Mouse (Mus musculus) Patski (cell line): ENCODE measurements around the gene Stat3. TPM values are rescaled to one million over a fixed set of nuclear protein-coding genes. Genes with fewer than 3 reads are reported as not detected.
A peak's percentile ranks its signal among the peaks of the same experiment; 100 is the strongest.

Experiments used
- ATAC-seq: fragments of 100-300 bp; one replicate; pipeline ENCODE4 v1.8.0; 2021
- CTCF ChIA-PET: fragments of 350-600 bp; sonication (Branson Sonifier 250); formaldehyde crosslinking; loops from one replicate; lab custom pipeline; 2022; ENCODE audit warnings: inconsistent platforms; lab: Charles Lee
- POLR2A ChIA-PET: fragments of 350-600 bp; sonication (Branson Sonifier 250); formaldehyde crosslinking; loops from one replicate; lab custom pipeline; 2022; ENCODE audit warnings: antibody characterized with exemption, inconsistent platforms; lab: Charles Lee
- DNase-seq: peaks from one replicate; pipeline ENCODE4 v3.0.0-alpha.2; 2011; ENCODE audit warnings: low read depth, low spot score
- H3K27me3 ChIP-seq: fragments of 371-371 bp; one replicate; pipeline ENCODE4 v1.5.1; 2021
- CTCF ChIP-seq: fragments of 100-300 bp; IDR thresholded peaks from one replicate; pipeline ENCODE4 v1.5.1; 2021
- in situ Hi-C: fragments of 300-500 bp; cut with MboI; formaldehyde crosslinking; loops from 3 replicates; pipeline ENCODE4 v1.11.1; 2018; ENCODE audit warnings: low pct_unique_long_range_greater_than_20kb, mixed read lengths
- polyA plus RNA-seq: library from polyadenylated mRNA; unstranded; gene quantifications from one replicate; pipeline ENCODE4 v1.2.3, GENCODE M21; 2021

The Stat3 gene
- polyA plus RNA-seq, 1 experiment from 2014 or later, result 152 TPM

DNA sequence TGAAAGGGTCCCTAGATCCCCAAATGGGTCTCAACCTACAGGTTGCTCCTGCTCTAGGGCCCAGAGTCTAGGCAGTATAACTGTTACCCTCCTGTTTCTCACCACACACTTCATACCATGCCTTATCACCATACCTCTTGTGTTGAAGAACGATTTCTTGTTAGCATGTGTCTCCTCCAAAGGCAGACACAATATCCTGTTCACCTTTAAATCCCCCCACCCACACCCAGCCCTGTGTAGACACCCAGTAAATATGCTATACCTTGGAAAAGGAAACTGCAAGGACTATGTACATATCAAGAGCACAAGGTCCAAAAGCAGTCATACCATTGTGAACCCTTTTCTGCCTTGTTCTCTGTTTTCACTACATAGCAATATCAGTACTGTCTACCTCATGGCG, 87.3 kb downstream of the Stat3 start:
- POLR2A ChIA-PET, result no interaction called here
- no peak for DNase-seq
- no peak for TF ChIP-seq CTCF
- no peaks in the 10 kb centered on the region for H3K27me3 ChIP-seq
- ATAC-seq, result no peak
- CTCF ChIA-PET, result interaction anchor here (1.3 to 1.7 kb wide), 3 partner anchors 39 to 80 kb away, joined by 3 to 6 read pairs (median 4); no protein-coding TSS in a partner anchor
- in situ Hi-C loops, result no loop called here

DNA sequence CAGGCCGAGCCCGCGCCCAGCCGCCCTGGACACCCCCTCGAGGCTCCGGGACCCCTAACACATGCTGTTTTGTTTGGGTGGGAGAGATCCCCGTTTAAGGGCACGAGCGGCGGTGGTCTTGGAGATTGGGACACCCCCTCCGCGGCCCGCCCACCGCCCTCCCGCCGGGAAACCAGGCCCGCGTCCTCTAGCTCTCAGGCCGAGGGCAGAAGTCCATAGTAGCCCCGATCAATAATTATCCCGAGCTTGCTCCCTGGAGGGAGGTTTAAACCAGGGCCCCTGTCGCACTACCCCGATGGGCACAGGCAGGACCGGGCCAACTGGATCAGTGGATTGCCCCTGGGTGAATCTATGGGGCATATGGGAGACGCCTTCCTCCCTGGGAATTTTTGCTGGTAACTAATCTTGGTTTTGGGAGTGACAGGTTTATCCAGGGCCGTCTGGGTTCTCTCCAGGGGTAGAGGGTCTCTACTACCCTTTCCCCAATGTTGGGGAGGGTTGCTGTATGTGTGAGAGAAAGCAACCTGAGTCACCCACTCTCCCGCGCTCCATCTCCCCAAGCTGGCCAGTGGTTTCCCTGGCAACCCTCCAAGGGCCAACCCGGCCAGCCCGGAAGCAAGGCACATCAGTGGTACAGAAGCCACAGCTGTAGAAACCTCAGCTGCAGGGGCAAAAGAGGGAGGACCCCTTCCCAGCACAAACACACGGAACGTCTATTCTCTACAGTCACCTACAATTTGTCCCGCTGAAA, 88.4 kb downstream of the Stat3 start:
- POLR2A ChIA-PET, result interaction anchor here (0.6 to 2.0 kb wide), 6 partner anchors 9 to 84 kb away, joined by 3 to 6 read pairs (median 3); no protein-coding TSS in a partner anchor
- in situ Hi-C loops, result no loop called here
- DNase-seq (no peak), ATAC-seq (peak; percentile 28)
- CTCF ChIA-PET, result interaction anchor here (1.7 kb wide), 1 partner anchor 79 kb away, joined by 6 read pairs; no protein-coding TSS in a partner anchor
- TF ChIP-seq CTCF, result no peak
- no peaks in the 10 kb centered on the region for H3K27me3 ChIP-seq

GRCm38 (mm10) chr11:100850038-100850777, 89.1 kb downstream of the Stat3 start, which contains the start of gene Stat5b:
Gene Stat5b (minus strand): TSS chr11:100850724.
- ChIA-PET POLR2A (interaction anchor here (0.6 to 2.0 kb wide), 7 partner anchors 10 to 115 kb away, joined by 3 to 6 read pairs (median 3); no protein-coding TSS in a partner anchor), CTCF (no interaction called here)
- DNase-seq (no peak), ATAC-seq (peak; percentile 55)
- no peaks in the 10 kb centered on the region for H3K27me3 ChIP-seq
- TF ChIP-seq CTCF, result no peak
- in situ Hi-C loops, result no loop called here

GRCm38 (mm10) chr11:100849456-100850037, 89.8 kb downstream of the Stat3 start:
- no peaks in the 10 kb centered on the region for H3K27me3 ChIP-seq
- ChIA-PET CTCF (no interaction called here), POLR2A (interaction anchor here (0.8 to 2.0 kb wide), 4 partner anchors 19 to 116 kb away, joined by 3 to 6 read pairs (median 3); no protein-coding TSS in a partner anchor)
- in situ Hi-C loops, result no loop called here
- no peak for TF ChIP-seq CTCF
- ATAC-seq, result no peak
- no peak for DNase-seq

GRCm38 (mm10) chr11:100848789-100849379, 90.5 kb downstream of the Stat3 start:
- ChIA-PET CTCF (no interaction called here), POLR2A (interaction anchor here (0.6 kb wide), 1 partner anchor 70 kb away, joined by 5 read pairs; no protein-coding TSS in a partner anchor)
- DNase-seq (no peak), ATAC-seq (no peak)
- in situ Hi-C loops, result no loop called here
- H3K27me3 ChIP-seq, result no peaks in the 10 kb centered on the region
- TF ChIP-seq CTCF, result no peak

DNA sequence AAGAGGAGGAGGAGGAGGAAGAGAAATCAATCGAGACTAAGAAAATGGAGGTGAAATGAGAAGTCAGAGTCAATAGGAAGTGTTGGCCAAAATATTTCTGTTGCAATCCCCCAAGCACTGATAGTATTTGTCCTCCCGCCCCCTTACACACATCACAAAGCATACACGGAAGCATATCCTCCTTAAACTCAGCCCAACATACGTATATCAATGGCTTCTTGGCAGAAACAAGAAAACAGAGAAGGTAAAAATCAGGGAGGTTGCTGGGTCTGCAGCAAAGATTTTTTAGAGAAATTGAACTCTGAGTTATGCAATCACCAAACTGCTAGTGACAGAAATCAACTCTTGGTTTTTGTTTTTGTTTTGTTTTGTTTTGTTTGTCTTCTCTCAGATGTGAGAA, 91.3 kb downstream of the Stat3 start:
- no peak for DNase-seq
- CTCF ChIA-PET, result no interaction called here

GRCm38 (mm10) chr11:100847572-100847971, 91.8 kb downstream of the Stat3 start:
- H3K27me3 ChIP-seq, result no peaks in the 10 kb centered on the region
- POLR2A ChIA-PET, result no interaction called here

More for the DNA sequence above, 91.3 kb downstream of the Stat3 start:
- TF ChIP-seq CTCF, result no peak
- POLR2A ChIA-PET, result no interaction called here
- ATAC-seq, result no peak
- in situ Hi-C loops, result no loop called here
- H3K27me3 ChIP-seq, result no peaks in the 10 kb centered on the region

GRCm38 (mm10) chr11:100845793-100846192, 93.5 kb downstream of the Stat3 start:
- DNase-seq (no peak), ATAC-seq (no peak)
- CTCF ChIA-PET, result no interaction called here
- in situ Hi-C loops, result no loop called here
- POLR2A ChIA-PET, result no interaction called here
- no peaks in the 10 kb centered on the region for H3K27me3 ChIP-seq
- no peak for TF ChIP-seq CTCF

More at GRCm38 (mm10) chr11:100847572-100847971, 91.8 kb downstream of the Stat3 start:
- no peak for TF ChIP-seq CTCF
- DNase-seq (no peak), ATAC-seq (no peak)
- CTCF ChIA-PET, result no interaction called here
- in situ Hi-C loops, result no loop called here

DNA sequence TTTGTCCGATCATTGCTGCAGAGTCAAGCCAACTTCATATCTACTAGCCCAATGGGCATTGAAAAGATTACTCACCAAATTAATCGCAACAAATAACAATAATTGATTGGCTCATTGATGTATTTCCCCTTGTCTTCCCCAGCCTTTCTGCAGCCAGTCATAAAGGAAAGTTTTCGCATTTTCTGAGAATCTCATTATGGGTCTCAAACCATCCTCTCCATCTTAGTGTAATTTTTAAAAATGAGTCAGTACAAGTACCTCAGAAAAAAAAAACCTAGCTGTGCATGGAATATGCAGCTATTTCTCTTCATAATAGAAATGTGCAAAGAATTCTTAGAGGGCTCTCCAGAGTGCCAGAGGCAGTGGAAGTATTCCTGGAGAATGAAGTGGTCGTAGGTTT, 95.2 kb downstream of the Stat3 start:
- no peaks in the 10 kb centered on the region for H3K27me3 ChIP-seq
- DNase-seq, result no peak
- CTCF ChIA-PET, result interaction anchor here (1.8 kb wide), 1 partner anchor 11 kb away, joined by 7 read pairs; no protein-coding TSS in a partner anchor
- in situ Hi-C loops, result no loop called here
- no peak for TF ChIP-seq CTCF
- POLR2A ChIA-PET, result no interaction called here
- ATAC-seq, result no peak
